Mouse (Mus musculus): ENCODE data around the gene Dclk1. TPM values are rescaled to one million over a fixed set of nuclear protein-coding genes. Genes with fewer than 3 reads are reported as not detected.
A peak's percentile ranks its signal among the peaks of the same experiment; 100 is the strongest.

Dclk1 gene
- total RNA-seq, 2 experiments from 2014 or later = 20.5 to 29.9 TPM

GRCm38 (mm10) chr3:55541799-55542198 is 299.6 kb downstream of the Dclk1 start:
- DNase-seq = no peak

- DNase-seq = peak; percentile 39
These were observed 300.1 kb downstream of the Dclk1 start for GRCm38 (mm10) chr3:55542310-55542709.

- no peak for DNase-seq
These were observed 300.8 kb downstream of the Dclk1 start for GRCm38 (mm10) chr3:55542947-55543346.

- DNase-seq = no peak
These were observed 301.9 kb downstream of the Dclk1 start for GRCm38 (mm10) chr3:55543929-55544684.

- DNase-seq = no peak
These were observed 303.1 kb downstream of the Dclk1 start for GRCm38 (mm10) chr3:55545296-55545695.

- DNase-seq = no peak
These were observed 303.8 kb downstream of the Dclk1 start for GRCm38 (mm10) chr3:55545916-55546315.

GRCm38 (mm10) chr3:55547106-55547505 is 304.9 kb downstream of the Dclk1 start:
- DNase-seq = no peak

- DNase-seq = no peak
These were observed 307.2 kb downstream of the Dclk1 start for GRCm38 (mm10) chr3:55549376-55549775.

GRCm38 (mm10) chr3:55550962-55551361 is 308.8 kb downstream of the Dclk1 start:
- no peak for DNase-seq

- no peak for DNase-seq
These were observed 309.7 kb downstream of the Dclk1 start for GRCm38 (mm10) chr3:55551912-55552311.

GRCm38 (mm10) chr3:55553031-55553430 is 310.9 kb downstream of the Dclk1 start:
- DNase-seq = no peak

- no peak for DNase-seq
These were observed 313.7 kb downstream of the Dclk1 start for GRCm38 (mm10) chr3:55555848-55556247.

- no peak for DNase-seq
These were observed 316.4 kb downstream of the Dclk1 start for GRCm38 (mm10) chr3:55558570-55558969.

GRCm38 (mm10) chr3:55567476-55567875 is 325.3 kb downstream of the Dclk1 start:
- no peak for DNase-seq

- DNase-seq = no peak
These were observed 327.4 kb downstream of the Dclk1 start for GRCm38 (mm10) chr3:55569539-55569938.

GRCm38 (mm10) chr3:55571034-55571433 is 328.9 kb downstream of the Dclk1 start:
- no peak for DNase-seq

GRCm38 (mm10) chr3:55571552-55572296 is 329.6 kb downstream of the Dclk1 start:
- no peak for DNase-seq

- DNase-seq = no peak
These were observed 330.1 kb downstream of the Dclk1 start for GRCm38 (mm10) chr3:55572297-55572681.

- no peak for DNase-seq
These were observed 331.8 kb downstream of the Dclk1 start for GRCm38 (mm10) chr3:55574003-55574402.

GRCm38 (mm10) chr3:55587434-55587971 is 345.3 kb downstream of the Dclk1 start:
- DNase-seq = peak; percentile 1

- DNase-seq = peak; percentile 42
These were observed 346.1 kb downstream of the Dclk1 start for GRCm38 (mm10) chr3:55587972-55588946.

Data from gastrocnemius, postnatal 10 days (tissue).